Comparison of ENCODE assay signal across 27 mouse cellular contexts in the genomic region with DNA sequence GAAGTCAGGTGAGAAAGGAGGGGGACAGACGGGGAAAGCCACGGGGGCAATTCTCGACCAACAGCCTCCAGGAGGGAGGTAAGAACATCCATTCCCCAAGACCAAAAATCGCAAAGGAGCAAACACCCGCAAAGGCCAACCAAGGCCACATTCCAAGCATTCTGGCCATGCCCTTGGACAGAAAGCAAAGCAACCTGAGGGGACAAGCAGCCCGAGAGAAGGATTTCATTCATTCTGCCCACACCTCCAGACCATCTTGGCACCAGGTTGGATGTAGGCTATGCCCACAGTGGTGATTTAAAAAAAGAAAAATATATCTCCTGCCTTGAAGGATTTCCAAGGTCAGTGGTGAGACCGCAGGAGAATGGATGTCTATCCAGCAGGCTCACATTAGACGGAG.
DNase-seq lines count a peak whose midpoint lies in the region; ATAC-seq lines count a peak whose summit lies in the region.
"Had no signal": no experiment of that assay in that cellular context is flagged by ENCODE, and none has a peak within 500 bp of the region (broad histone marks: within the 10 kb centered on the region; RNA-seq: fewer than 3 reads in every experiment).

No protein-coding gene starts in this region.

- no peaks in the 10 kb centered on the region for H3K4me1 ChIP-seq in kidney, embryonic 14.5 days (ENCODE audit: control insufficient read depth, insufficient read depth, low read length)
- peaks cover 15% of the 10 kb centered on the region for H3K4me1 ChIP-seq in embryonic facial prominence, embryonic 10.5 days
- H3K4me1 ChIP-seq: intestine, embryonic 15.5 days; liver, embryonic 13.5 days had no signal

- no peak overlapping the region for H3K9ac ChIP-seq in kidney, embryonic 14.5 days (ENCODE audit: low read depth, low read length)
- H3K9ac ChIP-seq: embryonic facial prominence, embryonic 15.5 days; forebrain, embryonic 12.5 days; forebrain, postnatal 0 days; intestine, embryonic 15.5 days; limb, embryonic 15.5 days; liver, embryonic 13.5 days had no signal

- peak; percentile 30 for DNase-seq in kidney, adult 18-20 months
- DNase-seq in embryonic facial prominence, embryonic 10.5 days (ENCODE audit: low spot score), result no peak
- peak; percentile 19 for DNase-seq in kidney, postnatal 10 days
- no peak for DNase-seq in lung, postnatal 10 days
- no peak for DNase-seq in MN1 (ENCODE audit: low spot score)
- no peak for DNase-seq in heart, postnatal 4 days
- DNase-seq: adrenal gland, postnatal 25 days; cerebellum, adult 11-12 months; cerebellum, adult 9-11 months; forebrain, postnatal 0 days; heart, postnatal 14 days; layer of hippocampus, postnatal 36 days; liver, embryonic 13.5 days; lung, adult 2 months; lung, postnatal 14 days; spleen, adult 18-20 months; thymus, postnatal 25 days had no signal

- H3K9me3 ChIP-seq in kidney, embryonic 14.5 days (ENCODE audit: control insufficient read depth, low read length), result no peaks in the 10 kb centered on the region
- no peaks in the 10 kb centered on the region for H3K9me3 ChIP-seq in embryonic facial prominence, embryonic 10.5 days
- H3K9me3 ChIP-seq: embryonic facial prominence, embryonic 15.5 days; forebrain, embryonic 12.5 days; intestine, embryonic 15.5 days; limb, embryonic 10.5 days; limb, embryonic 15.5 days; liver, embryonic 13.5 days had no signal

- H3K27me3 ChIP-seq in kidney, embryonic 14.5 days (ENCODE audit: control insufficient read depth, insufficient read depth, low read length), result no peaks in the 10 kb centered on the region
- H3K27me3 ChIP-seq in embryonic facial prominence, embryonic 10.5 days (replicated peaks; ENCODE audit: low read depth, poor library complexity, severe bottlenecking), result no peaks in the 10 kb centered on the region
- H3K27me3 ChIP-seq: embryonic facial prominence, embryonic 15.5 days; forebrain, embryonic 12.5 days; intestine, embryonic 15.5 days; limb, embryonic 15.5 days; liver, embryonic 13.5 days had no signal

- no peak overlapping the region for H3K4me3 ChIP-seq in kidney, embryonic 14.5 days (ENCODE audit: low read length)
- no peak overlapping the region for H3K4me3 ChIP-seq in embryonic facial prominence, embryonic 10.5 days
- H3K4me3 ChIP-seq: embryonic facial prominence, embryonic 15.5 days; forebrain, embryonic 12.5 days; intestine, embryonic 15.5 days; limb, embryonic 10.5 days; limb, embryonic 15.5 days; liver, embryonic 13.5 days had no signal

- no peak overlapping the region for H3K4me2 ChIP-seq in kidney, embryonic 14.5 days (replicated peaks; ENCODE audit: low read depth, low read length)
- H3K4me2 ChIP-seq: embryonic facial prominence, embryonic 15.5 days; forebrain, embryonic 12.5 days; intestine, embryonic 15.5 days; limb, embryonic 15.5 days; liver, embryonic 13.5 days; midbrain, embryonic 11.5 days had no signal

- H3K27ac ChIP-seq in kidney, embryonic 14.5 days (ENCODE audit: low read depth, low read length), result no peak overlapping the region
- 0 out of 2 replicates have a peak overlapping the region, but pooled peaks have one; percentile 14 for H3K27ac ChIP-seq in embryonic facial prominence, embryonic 10.5 days (replicated peaks)
- H3K27ac ChIP-seq: embryonic facial prominence, embryonic 15.5 days; forebrain, embryonic 12.5 days; hindbrain, postnatal 0 days; intestine, embryonic 15.5 days; limb, embryonic 10.5 days; limb, embryonic 15.5 days; liver, embryonic 13.5 days had no signal

- 83% methylated on average over 8 of the region's 8 CpGs for WGBS in kidney, embryonic 14.5 days
- 73% methylated on average over 8 of the region's 8 CpGs for WGBS in embryonic facial prominence, embryonic 10.5 days

- ATAC-seq in kidney, embryonic 14.5 days (ENCODE audit: low FRiP score, low TSS enrichment), result no peak
- ATAC-seq: CD4-positive, CD25-positive, alpha-beta regulatory T cell, adult 4 months; forebrain, postnatal 0 days; hindbrain, postnatal 0 days; intestine, embryonic 15.5 days; midbrain, embryonic 16.5 days had no signal

- H3K36me3 ChIP-seq in kidney, embryonic 14.5 days (ENCODE audit: control insufficient read depth, insufficient read depth, low read length), result no peaks in the 10 kb centered on the region
- no peaks in the 10 kb centered on the region for H3K36me3 ChIP-seq in embryonic facial prominence, embryonic 10.5 days (replicated peaks)
- H3K36me3 ChIP-seq: embryonic facial prominence, embryonic 15.5 days; forebrain, embryonic 12.5 days; intestine, embryonic 15.5 days; limb, embryonic 10.5 days; limb, embryonic 15.5 days; liver, embryonic 13.5 days had no signal

Comparison
In these comparisons a context has a peak if more than half of its experiments do, and no peak if none do; other contexts are left out.
1. DNase-seq: peak in kidney, adult 18-20 months (single experiment) and kidney, postnatal 10 days (single experiment); none in embryonic facial prominence, embryonic 10.5 days (single experiment), lung, postnatal 10 days (single experiment), MN1 (single experiment) and heart, postnatal 4 days (single experiment).